Mouse (Mus musculus) heart, postnatal 0 days (tissue): ENCODE data around the gene Pamr1. TPM values are rescaled to one million over a fixed set of nuclear protein-coding genes. Genes with fewer than 3 reads are reported as not detected.

Source experiments
- ATAC-seq: fragments of 200-750 bp; cut with Nextera tagmentation; 2 replicates; pipeline ENCODE4 v1.8.0; 2017; ENCODE audit warnings: low read depth, moderate number of reproducible peaks, moderate library complexity; ENCODE audit not compliant: insufficient read depth
- DNase-seq: peaks from one replicate; pipeline ENCODE4 v3.0.0-alpha.2; 2016; ENCODE audit warnings: low spot score
- H3K27ac ChIP-seq: fragments of 300-500 bp; sonication (generic); 2 replicates; pipeline ENCODE4 v1.5.1; 2014; ENCODE audit warnings: low read depth, mild to moderate bottlenecking
- H3K27me3 ChIP-seq: fragments of 300-500 bp; sonication (generic); 2 replicates; pipeline ENCODE4 v1.6.1; 2014; ENCODE audit warnings: low read length, mixed read lengths; ENCODE audit not compliant: control insufficient read depth, insufficient read depth
- H3K36me3 ChIP-seq: fragments of 300-500 bp; sonication (generic); replicated peaks from 2 replicates; pipeline ENCODE4 v1.6.1; 2014; ENCODE audit warnings: low read length, mixed read lengths; ENCODE audit not compliant: control insufficient read depth, insufficient read depth
- H3K4me1 ChIP-seq: fragments of 300-500 bp; sonication (generic); 2 replicates; pipeline ENCODE4 v1.6.1; 2014; ENCODE audit warnings: antibody characterized with exemption; ENCODE audit not compliant: control insufficient read depth, insufficient read depth
- H3K4me2 ChIP-seq: fragments of 300-500 bp; sonication (generic); 2 replicates; pipeline ENCODE4 v1.6.1; 2014; ENCODE audit warnings: low read depth, mild to moderate bottlenecking, low read length, moderate library complexity
- H3K4me3 ChIP-seq: fragments of 300-500 bp; sonication (generic); 2 replicates; pipeline ENCODE4 v1.5.1; 2014; ENCODE audit warnings: low read depth, low read length
- H3K9ac ChIP-seq: fragments of 300-500 bp; sonication (generic); replicated peaks from 2 replicates; pipeline ENCODE4 v1.6.1; 2014; ENCODE audit warnings: low read depth, low read length, mixed read lengths
- H3K9me3 ChIP-seq: fragments of 300-500 bp; sonication (generic); replicated peaks from 2 replicates; pipeline ENCODE4 v1.6.1; 2016; ENCODE audit warnings: low read length; ENCODE audit not compliant: control insufficient read depth
- CTCF ChIP-seq: IDR thresholded peaks from 2 replicates; pipeline ENCODE4 v1.5.1; 2016; ENCODE audit warnings: antibody characterized with exemption, control low read depth, low read depth
- EP300 ChIP-seq: IDR thresholded peaks from 2 replicates; pipeline ENCODE4 v1.6.1; 2016; ENCODE audit warnings: antibody characterized with exemption, low read depth
- WGBS: fragments of 180-500 bp; shearing (Covaris S2); extraction: QIAGEN DNeasy Blood & Tissue Kit; methylation state at CpG from one replicate; pipeline ENCODE4 v1.1.7; 2014; 5-methylcytosine and 5-hydroxymethylcytosine counted together
- polyA plus RNA-seq: library from polyadenylated mRNA; unstranded; fragments of >200 nt; fragmentation: Nextera tagmentation; extraction: Ambion mirVana; gene quantifications from 2 replicates; pipeline ENCODE4 v1.2.1, GENCODE M21; 2015
- total RNA-seq: library from RNA; depleted of rRNA; stranded (reverse); fragments of >200 nt; gene quantifications from 2 replicates; pipeline ENCODE4 v1.2.3, GENCODE M21; 2014; ENCODE audit warnings: low replicate concordance

The Pamr1 gene
- total and polyA plus RNA-seq, 2 experiments from 2014 or later: 2.7 to 12.1 TPM

DNA sequence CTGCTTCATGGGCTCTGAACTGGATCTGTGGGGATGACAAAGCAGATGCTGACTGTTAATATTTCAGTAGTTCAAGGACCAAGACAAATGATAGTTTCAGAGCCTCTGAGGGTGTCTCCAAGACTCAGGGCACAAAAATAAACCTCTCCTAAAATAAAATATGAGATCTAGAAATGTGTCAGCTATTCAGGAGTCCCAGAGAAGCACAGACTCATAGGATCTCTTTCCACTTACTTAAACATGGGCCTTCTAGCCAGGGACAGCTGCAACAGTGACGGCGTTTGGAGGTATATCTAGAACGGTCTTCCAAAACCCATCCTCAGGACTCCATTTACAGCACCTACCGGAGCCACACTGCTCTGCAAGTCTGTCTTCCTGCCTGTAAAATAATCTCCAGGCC is 60.7 kb downstream of the Pamr1 start:
- TF ChIP-seq EP300 (no peak), CTCF (no peak)
- Histone ChIP-seq H3K4me3 (no peak overlapping the region), H3K9ac (no peak overlapping the region), H3K4me2 (no peak overlapping the region), H3K36me3 (no peaks in the 10 kb centered on the region), H3K9me3 (no peaks in the 10 kb centered on the region), H3K4me1 (no peaks in the 10 kb centered on the region), H3K27me3 (no peaks in the 10 kb centered on the region), H3K27ac (no peak overlapping the region)
- ATAC-seq (no peak), DNase-seq (no peak)
- 92% methylated on average over 4 of the region's 4 CpGs for WGBS

DNA sequence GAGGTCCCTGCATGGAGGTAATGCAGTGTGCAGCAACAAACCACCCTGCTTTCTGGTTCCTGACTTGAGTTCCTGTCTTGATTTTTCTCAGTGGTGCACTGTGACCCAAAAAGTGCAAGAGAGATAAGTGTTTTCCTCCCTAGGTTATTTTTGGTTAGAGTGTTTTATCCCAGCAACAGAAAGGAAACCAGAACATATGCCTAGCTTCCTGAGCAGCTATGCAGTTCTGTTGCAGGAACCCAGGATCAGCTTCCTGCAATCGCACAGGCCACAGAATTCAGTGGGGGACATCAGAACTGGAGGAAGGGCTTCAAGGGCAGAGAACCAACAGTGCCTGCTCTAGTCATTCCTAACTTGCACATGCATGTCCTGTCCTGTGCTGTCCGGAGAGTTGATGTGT is 66.8 kb downstream of the Pamr1 start:
- no peaks in the 10 kb centered on the region for H3K9me3 ChIP-seq
- H3K9ac ChIP-seq: no peak overlapping the region
- no peaks in the 10 kb centered on the region for H3K4me1 ChIP-seq
- DNase-seq: no peak
- no peak overlapping the region for H3K27ac ChIP-seq
- TF ChIP-seq EP300: 0 out of 2 replicates have a peak, but pooled peaks have one; percentile 34
- TF ChIP-seq CTCF: no peak
- H3K4me3 ChIP-seq: no peak overlapping the region
- no peaks in the 10 kb centered on the region for H3K36me3 ChIP-seq
- ATAC-seq: no peak
- H3K27me3 ChIP-seq: no peaks in the 10 kb centered on the region
- no peak overlapping the region for H3K4me2 ChIP-seq
- WGBS: 39% methylated on average over 2 of the region's 2 CpGs

DNA sequence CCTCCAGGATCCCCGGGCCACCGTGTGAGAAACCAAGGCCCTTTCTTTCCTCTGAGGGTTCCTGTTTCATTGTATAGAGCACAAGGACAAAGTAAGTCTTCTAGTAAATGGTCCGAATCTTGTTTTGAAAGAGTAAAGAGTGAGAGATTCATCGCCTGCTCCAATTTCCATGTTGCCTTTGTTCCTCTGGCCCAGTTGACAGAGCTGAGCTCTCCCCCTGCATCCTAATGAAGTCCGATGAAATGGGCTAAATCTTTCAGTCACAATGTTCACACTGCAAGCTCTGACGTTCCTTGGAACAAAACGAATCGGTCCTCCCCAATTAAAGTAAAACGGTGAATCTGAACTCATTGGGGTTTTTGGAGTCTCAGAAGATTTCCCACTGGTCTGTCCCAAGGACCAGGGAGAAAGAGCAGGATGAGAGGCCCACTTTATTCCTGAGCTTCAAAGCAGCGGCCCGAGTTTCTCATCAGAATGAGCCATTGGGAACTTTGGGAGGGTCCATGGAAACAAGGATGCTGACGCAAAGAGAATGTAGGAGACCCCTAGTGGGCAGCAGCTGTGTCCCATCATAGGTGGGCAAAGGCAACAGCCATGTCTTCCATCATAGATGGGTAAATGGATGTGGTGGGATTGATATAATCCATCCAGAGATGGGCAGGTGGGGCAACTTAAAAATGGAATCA is 71.1 kb downstream of the Pamr1 start:
- ATAC-seq: no peak
- 80% methylated on average over 12 of the region's 12 CpGs for WGBS
- H3K4me1 ChIP-seq: no peaks in the 10 kb centered on the region
- no peak overlapping the region for H3K4me3 ChIP-seq
- no peaks in the 10 kb centered on the region for H3K36me3 ChIP-seq
- H3K27ac ChIP-seq: no peak overlapping the region
- H3K9me3 ChIP-seq: no peaks in the 10 kb centered on the region
- H3K4me2 ChIP-seq: no peak overlapping the region
- TF ChIP-seq CTCF: no peak
- TF ChIP-seq EP300: no peak
- no peaks in the 10 kb centered on the region for H3K27me3 ChIP-seq
- H3K9ac ChIP-seq: no peak overlapping the region
- DNase-seq: no peak

GRCm38 (mm10) chr2:102622176-102622575 is 72.4 kb downstream of the Pamr1 start:
- Histone ChIP-seq H3K27ac (no peak overlapping the region), H3K4me1 (no peaks in the 10 kb centered on the region), H3K4me3 (no peak overlapping the region), H3K9ac (no peak overlapping the region), H3K36me3 (no peaks in the 10 kb centered on the region), H3K9me3 (no peaks in the 10 kb centered on the region), H3K4me2 (no peak overlapping the region), H3K27me3 (no peaks in the 10 kb centered on the region)
- TF ChIP-seq CTCF (no peak), EP300 (no peak)
- 73% methylated on average over 5 of the region's 5 CpGs for WGBS
- DNase-seq: no peak
- no peak for ATAC-seq

DNA sequence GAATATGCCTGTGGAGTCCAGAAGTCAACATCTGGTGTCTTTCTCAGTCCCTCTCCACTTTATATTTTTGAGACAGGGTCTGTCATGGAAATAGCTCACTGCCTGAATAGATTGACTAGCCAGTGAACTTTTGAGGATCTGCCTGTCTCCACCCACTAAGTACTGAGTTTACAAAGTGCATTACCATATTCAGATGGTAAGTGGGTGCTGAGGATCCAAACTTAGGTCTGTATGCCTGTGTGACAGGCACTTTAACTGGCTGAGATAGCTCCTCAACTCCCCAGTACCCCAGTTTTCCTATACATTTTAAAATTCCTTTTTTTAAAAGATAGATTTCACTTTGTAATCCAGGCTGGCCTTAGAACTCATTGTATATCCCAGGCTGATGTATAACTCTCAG is 73.1 kb downstream of the Pamr1 start:
- Histone ChIP-seq H3K36me3 (no peaks in the 10 kb centered on the region), H3K27ac (no peak overlapping the region), H3K9ac (no peak overlapping the region), H3K4me3 (no peak overlapping the region), H3K27me3 (no peaks in the 10 kb centered on the region), H3K9me3 (no peaks in the 10 kb centered on the region), H3K4me1 (no peaks in the 10 kb centered on the region), H3K4me2 (no peak overlapping the region)
- TF ChIP-seq EP300 (no peak), CTCF (no peak)
- ATAC-seq: no peak
- DNase-seq: no peak

DNA sequence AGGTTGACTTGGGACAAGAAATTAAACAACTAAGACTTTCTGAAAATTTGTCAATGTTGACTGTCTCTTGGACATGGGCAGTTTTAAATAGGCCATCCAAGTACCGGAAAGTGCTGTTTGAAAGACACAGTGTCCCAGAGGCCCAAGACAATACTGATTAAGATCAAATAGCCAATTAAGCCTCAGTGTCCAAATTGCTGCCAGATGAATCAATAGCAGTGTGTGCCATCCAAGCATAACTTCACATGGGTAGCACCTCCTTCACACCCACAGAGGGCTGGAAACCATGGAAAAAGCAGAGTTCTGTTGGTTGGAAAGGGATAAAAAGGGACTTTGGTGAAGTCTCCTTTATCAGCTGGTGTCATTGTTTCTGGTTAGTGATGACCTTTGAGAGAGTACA is 74.7 kb downstream of the Pamr1 start:
- 82% methylated on average over 1 of the region's 1 CpGs for WGBS
- no peaks in the 10 kb centered on the region for H3K4me1 ChIP-seq
- no peak overlapping the region for H3K4me2 ChIP-seq
- no peaks in the 10 kb centered on the region for H3K9me3 ChIP-seq
- no peak overlapping the region for H3K4me3 ChIP-seq
- DNase-seq (no peak), ATAC-seq (no peak)
- no peak for TF ChIP-seq CTCF
- TF ChIP-seq EP300: no peak
- H3K36me3 ChIP-seq: no peaks in the 10 kb centered on the region
- H3K27ac ChIP-seq: no peak overlapping the region
- H3K27me3 ChIP-seq: no peaks in the 10 kb centered on the region
- H3K9ac ChIP-seq: no peak overlapping the region
